Mouse (Mus musculus) limb, embryonic 14.5 days (tissue): Measurements from ENCODE around the gene 9330182L06Rik. TPM values are rescaled to one million over a fixed set of nuclear protein-coding genes. Genes with fewer than 3 reads are reported as not detected.

ENCODE experiments used
- ATAC-seq: fragments of 200-750 bp; cut with Nextera tagmentation; 2 replicates; pipeline ENCODE4 v1.8.0; 2017; ENCODE audit warnings: low read depth, moderate number of reproducible peaks, moderate TSS enrichment; ENCODE audit not compliant: low FRiP score
- DNase-seq: peaks from one replicate; pipeline ENCODE4 v3.0.0-alpha.2; 2015; ENCODE audit warnings: low spot score
- H3K27ac ChIP-seq: fragments of 300-500 bp; sonication (generic); replicated peaks from 2 replicates; pipeline ENCODE4 v1.5.1; 2014; ENCODE audit warnings: low read depth, mild to moderate bottlenecking, low read length, moderate library complexity, mixed read lengths
- H3K27me3 ChIP-seq: fragments of 300-500 bp; sonication (generic); 2 replicates; pipeline ENCODE4 v1.6.1; 2014; ENCODE audit warnings: low read length, mixed read lengths; ENCODE audit not compliant: control insufficient read depth, insufficient read depth
- H3K36me3 ChIP-seq: fragments of 300-500 bp; sonication (generic); 2 replicates; pipeline ENCODE4 v1.6.1; 2014; ENCODE audit warnings: mild to moderate bottlenecking, low read length, moderate library complexity, mixed read lengths; ENCODE audit not compliant: control insufficient read depth, insufficient read depth
- H3K4me1 ChIP-seq: fragments of 300-500 bp; sonication (generic); 2 replicates; pipeline ENCODE4 v1.6.1; 2014; ENCODE audit warnings: antibody characterized with exemption, low read length, mixed read lengths; ENCODE audit not compliant: control insufficient read depth, insufficient read depth
- H3K4me2 ChIP-seq: fragments of 300-500 bp; sonication (generic); replicated peaks from 2 replicates; pipeline ENCODE4 v1.6.1; 2014; ENCODE audit warnings: low read depth, mild to moderate bottlenecking, low read length, moderate library complexity; ENCODE audit not compliant: severe bottlenecking
- H3K4me3 ChIP-seq: fragments of 300-500 bp; sonication (generic); replicated peaks from 2 replicates; pipeline ENCODE4 v1.5.1; 2014; ENCODE audit warnings: low read length
- H3K9ac ChIP-seq: fragments of 300-500 bp; sonication (generic); 2 replicates; pipeline ENCODE4 v1.6.1; 2014; ENCODE audit warnings: mild to moderate bottlenecking, low read depth, low read length, moderate library complexity; ENCODE audit not compliant: severe bottlenecking
- H3K9me3 ChIP-seq: fragments of 300-500 bp; sonication (generic); 2 replicates; pipeline ENCODE4 v1.6.1; 2016; ENCODE audit warnings: low read length; ENCODE audit not compliant: control insufficient read depth
- POLR2A ChIP-seq: fragments of 200-500 bp; IDR thresholded peaks from 2 replicates; pipeline ENCODE4 v1.8.0; 2012; ENCODE audit warnings: inconsistent platforms, mild to moderate bottlenecking, moderate library complexity, borderline replicate concordance; ENCODE audit not compliant: insufficient read depth, insufficient read length; ENCODE audit errors: extremely low read depth
- WGBS: fragments of 180-500 bp; shearing (Covaris S2); extraction: QIAGEN DNeasy Blood & Tissue Kit; methylation state at CpG from one replicate; pipeline ENCODE4 v1.1.7; 2014; 5-methylcytosine and 5-hydroxymethylcytosine counted together
- polyA plus RNA-seq, 2 experiments: library from polyadenylated mRNA; depleted of rRNA in 1 of 2; stranded (reverse) in 1 of 2; unstranded in 1 of 2; fragments of >200 nt; fragmentation: Nextera tagmentation in 1 of 2; extraction: Ambion mirVana in 1 of 2; gene quantifications; 2 replicates each; pipeline versions ENCODE4 v1.2.1 to v1.2.3; 2012 to 2014

Gene 9330182L06Rik
- polyA plus RNA-seq, 2 experiments, result 4.2 to 4.6 TPM

- Histone ChIP-seq H3K4me1 (no peaks in the 10 kb centered on the region), H3K4me3 (no peak overlapping the region), H3K27me3 (no peaks in the 10 kb centered on the region), H3K9me3 (no peaks in the 10 kb centered on the region), H3K4me2 (no peak overlapping the region), H3K36me3 (no peaks in the 10 kb centered on the region), H3K27ac (no peak overlapping the region), H3K9ac (no peak overlapping the region)
- WGBS, result 53% methylated on average over 2 of the region's 2 CpGs
- ATAC-seq, result no peak
- no peak for TF ChIP-seq POLR2A
- no peak for DNase-seq
These were observed 161.2 kb downstream of the 9330182L06Rik start for GRCm38 (mm10) chr5:9427165-9427564.

- H3K4me1 ChIP-seq, result no peaks in the 10 kb centered on the region
- H3K36me3 ChIP-seq, result no peaks in the 10 kb centered on the region
- no peak for TF ChIP-seq POLR2A
- ATAC-seq (no peak), DNase-seq (peak; percentile 32)
- H3K27ac ChIP-seq, result no peak overlapping the region
- no peak overlapping the region for H3K4me2 ChIP-seq
- no peaks in the 10 kb centered on the region for H3K27me3 ChIP-seq
- H3K9me3 ChIP-seq, result no peaks in the 10 kb centered on the region
- H3K4me3 ChIP-seq, result no peak overlapping the region
- WGBS, result 52% methylated on average over 10 of the region's 10 CpGs
- H3K9ac ChIP-seq, result no peak overlapping the region
These were observed 161.8 kb downstream of the 9330182L06Rik start for GRCm38 (mm10) chr5:9427581-9428241.

DNA sequence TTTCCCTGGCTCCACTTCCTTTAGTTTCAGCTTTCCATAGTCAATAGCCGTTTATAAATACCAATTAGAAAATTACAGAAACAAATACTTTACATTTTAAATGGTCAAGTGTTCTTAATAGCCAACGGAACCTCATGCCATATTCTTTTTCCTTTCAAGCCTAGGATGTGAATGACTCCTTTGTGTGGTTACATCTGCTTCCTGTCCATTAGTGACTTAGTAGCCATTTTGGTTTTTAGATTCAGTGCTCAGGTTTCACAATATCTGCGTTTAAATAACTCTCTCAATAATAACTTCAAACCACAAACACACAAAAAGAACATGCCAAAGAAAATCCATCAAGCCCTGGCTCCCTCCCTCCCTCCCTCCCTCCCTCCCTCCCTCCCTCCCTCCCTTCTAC, 162.8 kb downstream of the 9330182L06Rik start:
- DNase-seq (no peak), ATAC-seq (no peak)
- H3K9me3 ChIP-seq, result no peaks in the 10 kb centered on the region
- no peak overlapping the region for H3K9ac ChIP-seq
- no peaks in the 10 kb centered on the region for H3K36me3 ChIP-seq
- WGBS, result 65% methylated on average over 3 of the region's 3 CpGs
- TF ChIP-seq POLR2A, result no peak
- no peaks in the 10 kb centered on the region for H3K27me3 ChIP-seq
- no peak overlapping the region for H3K4me3 ChIP-seq
- H3K4me2 ChIP-seq, result no peak overlapping the region
- no peaks in the 10 kb centered on the region for H3K4me1 ChIP-seq
- H3K27ac ChIP-seq, result no peak overlapping the region

DNA sequence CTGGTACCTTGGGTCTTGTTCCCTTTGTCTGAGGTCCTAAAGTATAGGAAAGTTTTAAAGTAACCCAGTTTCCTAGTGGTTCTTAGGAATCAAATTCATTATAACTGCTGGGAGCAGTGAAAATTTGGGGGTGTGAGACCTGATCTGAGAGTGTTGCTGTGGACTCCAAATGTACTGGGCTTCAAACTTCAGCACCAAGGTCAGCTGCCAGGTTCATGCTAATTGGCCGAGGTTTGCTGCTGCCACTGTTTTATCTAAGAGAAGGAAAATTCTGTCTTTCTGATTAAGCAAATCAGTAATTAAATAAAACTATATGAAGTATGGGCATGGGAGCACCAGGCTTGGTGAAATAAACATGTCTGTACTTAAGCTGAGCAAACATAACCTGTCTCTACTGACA, 180.2 kb downstream of the 9330182L06Rik start:
- Histone ChIP-seq H3K27ac (no peak overlapping the region), H3K4me1 (no peaks in the 10 kb centered on the region), H3K4me3 (no peak overlapping the region), H3K9ac (no peak overlapping the region), H3K36me3 (no peaks in the 10 kb centered on the region), H3K4me2 (no peak overlapping the region), H3K9me3 (no peaks in the 10 kb centered on the region), H3K27me3 (no peaks in the 10 kb centered on the region)
- DNase-seq (peak; percentile 52), ATAC-seq (no peak)
- WGBS, result 17% methylated on average over 1 of the region's 1 CpGs
- no peak for TF ChIP-seq POLR2A

DNA sequence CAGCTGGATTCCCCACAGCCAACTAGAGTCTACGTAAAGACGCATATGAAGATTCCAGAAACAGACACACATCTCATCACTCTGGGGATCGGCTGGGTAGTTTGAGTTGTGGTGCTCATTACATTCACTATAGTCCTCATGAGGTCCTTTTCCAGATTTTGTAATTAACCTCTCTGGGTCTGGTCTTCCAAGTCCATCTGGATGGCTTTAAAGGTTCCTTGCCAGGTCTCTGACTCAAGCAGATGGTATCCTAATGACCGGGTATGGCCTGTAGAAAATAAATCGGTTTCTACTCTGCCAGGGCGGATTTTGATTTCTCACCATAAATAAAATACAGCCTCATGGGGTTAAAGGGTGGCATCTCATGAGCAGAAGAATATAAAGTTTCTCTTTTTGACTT, 183.0 kb downstream of the 9330182L06Rik start:
- no peak for DNase-seq
- 84% methylated on average over 6 of the region's 6 CpGs for WGBS
- no peak for ATAC-seq

More for the DNA sequence above, 183.0 kb downstream of the 9330182L06Rik start:
- H3K9me3 ChIP-seq, result no peaks in the 10 kb centered on the region
- H3K27me3 ChIP-seq, result no peaks in the 10 kb centered on the region
- H3K36me3 ChIP-seq, result no peaks in the 10 kb centered on the region
- no peaks in the 10 kb centered on the region for H3K4me1 ChIP-seq
- no peak overlapping the region for H3K27ac ChIP-seq
- H3K4me2 ChIP-seq, result no peak overlapping the region
- TF ChIP-seq POLR2A, result no peak
- H3K4me3 ChIP-seq, result no peak overlapping the region
- no peak overlapping the region for H3K9ac ChIP-seq
